Mouse (Mus musculus) heart, adult 2 months (tissue): ENCODE results near the gene Git2. TPM values are rescaled to one million over a fixed set of nuclear protein-coding genes. Genes with fewer than 3 reads are reported as not detected.

Experiments
- DNase-seq, 2 experiments: peaks; one replicate each; pipeline ENCODE4 v3.0.0; 2021
- H3K27ac ChIP-seq: fragments of 200-600 bp; 2 replicates; pipeline ENCODE4 v1.8.1; 2022
- H3K27me3 ChIP-seq: fragments of 200-500 bp; 2 replicates; pipeline ENCODE4 v1.6.1; 2012; ENCODE audit warnings: mild to moderate bottlenecking, low read length, inconsistent platforms, mixed read lengths; ENCODE audit not compliant: control insufficient read depth, insufficient read depth
- H3K36me3 ChIP-seq: fragments of 200-500 bp; 2 replicates; pipeline ENCODE4 v1.6.1; 2012; ENCODE audit warnings: low read length, inconsistent platforms; ENCODE audit not compliant: control insufficient read depth, insufficient read depth
- H3K4me1 ChIP-seq: fragments of 200-500 bp; 2 replicates; pipeline ENCODE4 v1.6.1; 2011; ENCODE audit warnings: low read length; ENCODE audit not compliant: control insufficient read depth, insufficient read depth
- H3K4me3 ChIP-seq: fragments of 200-600 bp; 2 replicates; pipeline ENCODE4 v1.8.1; 2022
- H3K79me2 ChIP-seq: fragments of 200-500 bp; replicated peaks from 2 replicates; pipeline ENCODE4 v1.6.1; 2012; ENCODE audit warnings: mild to moderate bottlenecking, inconsistent platforms, low read length, moderate library complexity, mixed read lengths; ENCODE audit not compliant: control insufficient read depth, insufficient read depth
- H3K9ac ChIP-seq: fragments of 200-500 bp; 2 replicates; pipeline ENCODE4 v1.6.1; 2012; ENCODE audit warnings: low read depth, mild to moderate bottlenecking, control low read depth, inconsistent platforms, low read length, mixed read lengths
- CTCF ChIP-seq: fragments of 200-600 bp; IDR thresholded peaks from 2 replicates; pipeline ENCODE4 v1.8.1; 2022; ENCODE audit warnings: antibody characterized with exemption, mild to moderate bottlenecking, moderate library complexity
- EP300 ChIP-seq: fragments of 200-500 bp; IDR thresholded peaks from 2 replicates; pipeline ENCODE4 v1.6.1; 2011; ENCODE audit warnings: low read depth, low read length, control low read depth; ENCODE audit not compliant: insufficient read depth
- POLR2A ChIP-seq: fragments of 200-500 bp; IDR thresholded peaks from 2 replicates; pipeline ENCODE4 v1.6.1; 2011; ENCODE audit warnings: mild to moderate bottlenecking, low read depth, low read length, control low read depth; ENCODE audit not compliant: insufficient read depth
- WGBS: fragments of 180-500 bp; shearing (Covaris S2); methylation state at CpG from one replicate; pipeline ENCODE4 v1.1.7; 2018; 5-methylcytosine and 5-hydroxymethylcytosine counted together
- intact Hi-C: fragments of 180-260 bp; cut with DNase I; formaldehyde crosslinking; loops from one replicate; pipeline ENCODE4 v1.15.1; 2025
- polyA plus RNA-seq: library from polyadenylated mRNA; depleted of rRNA; stranded (reverse); fragments of >200 nt; gene quantifications from 2 replicates; pipeline ENCODE4 v1.2.3, GENCODE M21; 2012
- total RNA-seq, 2 experiments: library from RNA; stranded (reverse); gene quantifications; 2 replicates each; pipeline ENCODE4 v1.2.3; 2021

Gene Git2
- total and polyA plus RNA-seq, 3 experiments = 27.6 to 32.6 (median 28.7) TPM

DNA sequence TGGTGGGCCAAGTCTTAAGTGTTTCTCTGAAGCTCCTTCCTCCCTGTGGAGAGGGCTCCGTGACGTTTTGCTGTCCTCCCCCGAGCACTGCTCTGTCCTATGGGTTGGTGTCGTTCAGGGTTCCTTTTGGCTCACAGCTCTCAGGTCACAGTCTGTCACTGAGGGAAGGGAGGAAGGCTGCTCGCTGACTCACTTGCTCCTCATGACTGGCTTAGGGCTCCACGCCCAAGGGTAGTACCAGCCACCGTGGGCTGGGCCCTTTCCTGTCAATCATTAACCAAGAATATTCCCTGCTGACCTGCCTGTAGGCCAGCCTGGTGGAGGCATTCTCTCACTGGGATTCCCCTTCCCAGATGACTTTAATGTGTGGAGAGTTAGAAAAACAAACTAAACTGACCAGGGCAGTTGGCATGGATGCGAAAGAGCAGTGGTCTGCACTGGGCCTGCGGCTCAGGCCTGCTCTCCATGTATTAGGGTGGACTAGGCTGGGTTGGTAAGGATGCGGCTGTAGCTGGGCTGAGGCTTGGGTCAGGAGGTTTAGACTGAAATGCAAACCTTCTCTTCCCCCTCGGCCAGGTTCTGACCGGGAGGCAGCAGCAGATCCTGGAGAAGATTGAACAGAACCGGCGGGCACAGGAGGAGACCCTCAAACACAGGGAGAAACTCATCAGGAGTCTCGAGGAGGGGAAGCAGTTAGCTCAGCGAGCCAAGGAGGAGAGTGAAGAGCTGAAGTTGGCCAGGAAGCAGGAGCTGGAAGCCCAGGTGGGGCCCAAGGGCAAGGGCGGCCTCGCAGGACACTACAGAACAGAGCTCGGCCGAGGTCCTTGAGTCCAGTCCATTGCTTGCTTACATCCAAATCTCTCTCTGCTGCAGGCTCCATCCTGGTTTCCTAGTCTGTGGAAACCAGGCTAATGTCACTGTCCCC is 56.1 kb downstream of the Git2 start:
- intact Hi-C loops = no loop called here
- Histone ChIP-seq H3K27me3 (no peaks in the 10 kb centered on the region), H3K36me3 (no peaks in the 10 kb centered on the region), H3K27ac (no peak overlapping the region), H3K4me3 (no peak overlapping the region), H3K4me1 (no peaks in the 10 kb centered on the region; the same call in 1 of the 2 replicates), H3K9ac (no peak overlapping the region), H3K79me2 (no peaks in the 10 kb centered on the region)
- DNase-seq = no peak
- TF ChIP-seq EP300 (no peak), POLR2A (no peak), CTCF (no peak)
- WGBS = 85% methylated on average over 20 of the region's 20 CpGs

DNA sequence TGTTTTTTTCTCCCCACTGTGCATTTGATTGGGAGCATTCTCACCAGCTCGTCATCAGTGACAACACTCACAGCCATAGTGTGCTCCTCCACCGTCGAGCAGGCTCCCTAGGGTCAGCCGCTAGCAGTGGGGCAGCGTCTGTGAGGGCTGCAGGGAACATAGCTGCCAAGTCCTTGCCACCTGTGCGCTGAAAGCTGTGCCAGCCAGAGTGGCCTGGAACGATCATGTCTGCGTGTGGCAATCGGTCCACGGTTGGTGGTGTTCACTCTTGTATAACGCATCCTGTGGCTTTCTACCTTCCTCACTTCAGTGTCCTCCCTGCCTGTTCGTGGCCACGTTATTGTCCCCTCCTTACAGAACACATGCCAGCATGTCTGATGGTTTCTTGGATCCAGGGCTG is 56.8 kb downstream of the Git2 start:
- 88% methylated on average over 13 of the region's 13 CpGs for WGBS
- intact Hi-C loops = no loop called here
- Histone ChIP-seq H3K9ac (no peak overlapping the region), H3K4me1 (no peaks in the 10 kb centered on the region; the same call in 1 of the 2 replicates), H3K36me3 (no peaks in the 10 kb centered on the region), H3K79me2 (no peaks in the 10 kb centered on the region), H3K4me3 (no peak overlapping the region), H3K27ac (no peak overlapping the region), H3K27me3 (no peaks in the 10 kb centered on the region)
- TF ChIP-seq EP300 (no peak), CTCF (no peak), POLR2A (no peak)
- no peak for DNase-seq

DNA sequence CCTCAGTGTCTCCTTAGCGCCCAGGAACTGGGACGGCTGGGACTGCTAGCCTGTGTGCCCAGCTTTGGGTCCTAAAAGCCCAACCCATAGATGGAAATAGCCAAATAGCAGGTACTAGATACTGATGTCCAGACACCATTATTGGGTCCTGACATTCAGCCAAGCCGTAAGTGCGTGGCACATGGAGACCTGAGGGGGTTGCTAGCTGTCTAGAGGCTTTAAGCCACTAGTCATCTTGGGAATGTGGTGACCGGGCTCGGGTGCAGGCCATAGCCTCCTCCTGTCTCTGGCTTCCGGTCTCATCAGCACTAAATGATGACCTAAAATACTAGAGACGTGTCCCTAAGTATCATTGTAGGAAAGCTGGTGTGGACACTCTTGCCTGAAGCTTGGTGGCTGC is 57.4 kb downstream of the Git2 start:
- Histone ChIP-seq H3K27me3 (no peaks in the 10 kb centered on the region), H3K4me3 (no peak overlapping the region), H3K36me3 (no peaks in the 10 kb centered on the region), H3K4me1 (no peaks in the 10 kb centered on the region; the same call in 1 of the 2 replicates), H3K9ac (no peak overlapping the region), H3K27ac (no peak overlapping the region), H3K79me2 (no peaks in the 10 kb centered on the region)
- no peak for TF ChIP-seq POLR2A
- TF ChIP-seq EP300 = no peak
- no peak for TF ChIP-seq CTCF
- WGBS = 93% methylated on average over 8 of the region's 8 CpGs
- intact Hi-C loops = no loop called here
- DNase-seq = no peak

DNA sequence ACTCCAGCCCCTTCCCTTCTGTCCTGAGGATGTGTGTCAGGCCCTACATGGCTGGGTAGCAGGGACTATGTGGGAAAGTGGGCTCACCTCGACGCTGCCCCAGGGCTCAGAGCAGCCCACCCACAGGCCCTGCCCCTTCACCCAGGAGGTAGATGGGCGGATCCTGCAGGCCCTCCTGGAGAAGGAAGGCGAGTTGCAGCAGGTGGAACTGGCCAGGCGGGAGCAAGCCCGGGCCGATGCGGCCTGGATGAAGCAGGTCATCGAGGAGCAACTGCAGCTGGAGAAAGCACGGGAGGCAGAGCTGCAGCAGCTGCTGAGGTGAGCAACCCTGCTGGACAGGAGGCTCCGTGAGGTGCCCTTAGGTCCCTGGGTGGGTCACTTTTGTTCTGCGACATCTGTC is 58.0 kb downstream of the Git2 start:
- Histone ChIP-seq H3K27me3 (no peaks in the 10 kb centered on the region), H3K79me2 (no peaks in the 10 kb centered on the region), H3K9ac (no peak overlapping the region), H3K36me3 (no peaks in the 10 kb centered on the region), H3K4me1 (no peaks in the 10 kb centered on the region), H3K4me3 (no peak overlapping the region), H3K27ac (no peak overlapping the region)
- no peak for TF ChIP-seq POLR2A
- TF ChIP-seq EP300 = no peak
- no peak for TF ChIP-seq CTCF
- no peak for DNase-seq
- WGBS = 90% methylated on average over 12 of the region's 12 CpGs
- intact Hi-C loops = no loop called here

DNA sequence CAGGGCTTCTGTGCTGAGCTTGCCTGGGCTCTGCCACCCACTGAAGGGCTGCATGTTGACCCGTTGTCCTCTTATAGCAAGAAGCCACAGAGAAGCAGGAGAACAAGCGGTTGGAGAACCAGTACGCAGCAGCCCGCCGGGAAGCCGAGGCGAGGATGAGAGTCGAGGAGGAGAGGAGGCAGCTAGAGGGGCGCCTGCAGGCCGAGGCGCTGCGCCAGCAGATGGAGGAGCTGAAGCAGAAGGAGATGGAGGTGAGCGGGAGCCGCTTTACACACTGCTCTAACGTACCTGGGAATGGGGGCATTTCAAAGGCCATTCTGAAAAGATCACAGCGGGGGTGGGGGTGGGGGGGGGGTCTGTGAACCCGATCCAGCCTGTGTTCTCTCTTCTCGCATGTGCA is 60.8 kb downstream of the Git2 start:
- WGBS = 95% methylated on average over 18 of the region's 18 CpGs
- H3K4me3 ChIP-seq = no peak overlapping the region
- no peaks in the 10 kb centered on the region for H3K27me3 ChIP-seq
- H3K4me1 ChIP-seq = no peaks in the 10 kb centered on the region
- H3K79me2 ChIP-seq = no peaks in the 10 kb centered on the region
- no peak overlapping the region for H3K27ac ChIP-seq
- DNase-seq = no peak
- intact Hi-C loops = loop anchor here (5.0 kb wide), 1 partner anchor 43 kb away; no protein-coding TSS in a partner anchor
- H3K36me3 ChIP-seq = no peaks in the 10 kb centered on the region
- H3K9ac ChIP-seq = no peak overlapping the region
- TF ChIP-seq POLR2A (no peak), CTCF (no peak), EP300 (no peak)

DNA sequence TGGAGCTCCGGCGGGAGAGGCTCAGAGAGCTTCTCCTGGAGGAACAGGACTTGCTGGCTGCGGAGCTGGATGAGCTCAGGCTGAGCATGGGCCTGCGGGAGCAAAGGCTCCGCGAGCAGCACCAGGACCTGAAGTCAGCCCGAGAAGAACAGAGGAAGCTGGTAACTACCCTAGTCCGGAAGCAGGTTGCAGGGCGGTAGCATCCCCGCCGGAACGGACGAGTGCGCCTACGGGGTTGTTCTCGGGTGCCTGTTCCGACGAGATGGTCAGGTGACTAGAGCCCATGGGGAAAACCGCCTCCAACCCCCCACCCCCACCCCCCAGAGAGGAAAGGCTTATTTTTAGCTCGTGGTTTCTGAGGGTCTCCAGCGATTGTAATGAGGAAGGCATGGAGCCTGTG is 66.0 kb downstream of the Git2 start:
- 90% methylated on average over 21 of the region's 21 CpGs for WGBS
- H3K36me3 ChIP-seq = no peaks in the 10 kb centered on the region
- no peaks in the 10 kb centered on the region for H3K79me2 ChIP-seq
- intact Hi-C loops = loop anchor here (5.0 kb wide), 1 partner anchor 98 kb away; no protein-coding TSS in a partner anchor
- TF ChIP-seq EP300 (no peak), CTCF (no peak), POLR2A (no peak)
- H3K27me3 ChIP-seq = no peaks in the 10 kb centered on the region
- H3K27ac ChIP-seq = no peak overlapping the region
- no peak overlapping the region for H3K9ac ChIP-seq
- no peak for DNase-seq
- H3K4me3 ChIP-seq = no peak overlapping the region
- H3K4me1 ChIP-seq = peaks cover 2% of the 10 kb centered on the region
